Comparison of ENCODE assay signal across 25 mouse cellular contexts in genomic region chr8:13593340-13593739, GRCm38 (mm10). TPM values are rescaled to one million over a fixed set of nuclear protein-coding genes. Genes with fewer than 3 reads are reported as not detected.
A peak's percentile ranks its signal among the peaks of the same experiment; 100 is the strongest.
DNase-seq lines count a peak whose midpoint lies in the region; ATAC-seq and TF ChIP-seq lines count a peak whose summit lies in the region.
"Had no signal": no experiment of that assay in that cellular context is flagged by ENCODE, and none has a peak within 500 bp of the region (broad histone marks: within the 10 kb centered on the region; RNA-seq: fewer than 3 reads in every experiment).

No protein-coding gene starts in this region.

- H3K27me3 ChIP-seq in intestine, embryonic 16.5 days (replicated peaks; ENCODE audit: control insufficient read depth, insufficient read depth, low read length): no peaks in the 10 kb centered on the region
- H3K27me3 ChIP-seq in intestine, embryonic 15.5 days (replicated peaks): no peaks in the 10 kb centered on the region
- H3K27me3 ChIP-seq in CH12.LX (replicated peaks): no peaks in the 10 kb centered on the region
- no peaks in the 10 kb centered on the region for H3K27me3 ChIP-seq in midbrain, embryonic 11.5 days (ENCODE audit: control insufficient read depth, insufficient read depth, low read length)
- H3K27me3 ChIP-seq: liver, embryonic 12.5 days; midbrain, embryonic 13.5 days had no signal

- DNase-seq in A20 (ENCODE audit: low read depth, low spot score): peak; percentile 67
- peak; percentile 87 for DNase-seq in CH12.LX (ENCODE audit: extremely low read depth)
- DNase-seq in skeletal muscle tissue, adult 2 months (ENCODE audit: low read depth, low spot score): peak; percentile 20
- DNase-seq in midbrain, embryonic 11.5 days (ENCODE audit: low spot score, missing footprints): no peak
- no peak for DNase-seq in heart, adult 9 months (ENCODE audit: low spot score in 2 of 2)
- DNase-seq in adrenal gland, postnatal 36 days: no peak
- DNase-seq: adrenal gland, postnatal 14 days; cerebellum, postnatal 10 days; embryo, embryonic 11 days; forebrain, postnatal 0 days; gastrocnemius, postnatal 10 days; heart, postnatal 14 days; kidney, adult 18-20 months; kidney, postnatal 10 days; lung, embryonic 14.5 days; right cerebral cortex, postnatal 4 days had no signal

- TF ChIP-seq RAD21 in CH12.LX (IDR thresholded peaks at IDR 0.05; ENCODE audit: low read depth, low read length): no peak; the same call in none of the 2 replicates

- H3K27ac ChIP-seq in intestine, embryonic 16.5 days (ENCODE audit: low read length): no peak overlapping the region
- no peak overlapping the region for H3K27ac ChIP-seq in intestine, embryonic 15.5 days
- H3K27ac ChIP-seq in CH12.LX (ENCODE audit: insufficient read depth, low read depth): peak overlapping the region; percentile 99
- no peak overlapping the region for H3K27ac ChIP-seq in midbrain, embryonic 11.5 days (ENCODE audit: low read depth, low read length)
- H3K27ac ChIP-seq: heart, embryonic 10.5 days; hindbrain, embryonic 14.5 days; liver, embryonic 12.5 days; midbrain, embryonic 13.5 days had no signal

- H3K4me2 ChIP-seq in intestine, embryonic 16.5 days (ENCODE audit: low read depth, low read length): no peak overlapping the region
- H3K4me2 ChIP-seq in intestine, embryonic 15.5 days (replicated peaks): no peak overlapping the region
- H3K4me2 ChIP-seq in CH12.LX (ENCODE audit: insufficient read depth, low read depth, poor library complexity, severe bottlenecking): peak overlapping the region; percentile 85; the same call in 1 of the 2 replicates
- no peak overlapping the region for H3K4me2 ChIP-seq in midbrain, embryonic 11.5 days
- H3K4me2 ChIP-seq: hindbrain, embryonic 14.5 days; liver, embryonic 12.5 days; lung, embryonic 14.5 days; midbrain, embryonic 13.5 days had no signal

- peaks cover 3% of the 10 kb centered on the region; the same call in 1 of the 2 replicates for H3K4me1 ChIP-seq in intestine, embryonic 16.5 days (ENCODE audit: control insufficient read depth, insufficient read depth, low read length)
- 0 out of 2 replicates have a peak, but pooled peaks cover 2% of the 10 kb centered on the region for H3K4me1 ChIP-seq in intestine, embryonic 15.5 days (replicated peaks)
- H3K4me1 ChIP-seq in CH12.LX (ENCODE audit: control insufficient read depth in 1 of 2, insufficient read depth in 2 of 2): peaks cover 20 to 56% of the 10 kb centered on the region in 2 experiments
- no peaks in the 10 kb centered on the region for H3K4me1 ChIP-seq in midbrain, embryonic 11.5 days (ENCODE audit: control insufficient read depth, insufficient read depth, low read length)
- H3K4me1 ChIP-seq: midbrain, embryonic 13.5 days had no signal

- H3K9ac ChIP-seq in intestine, embryonic 16.5 days (ENCODE audit: low read depth, low read length): no peak overlapping the region
- no peak overlapping the region for H3K9ac ChIP-seq in intestine, embryonic 15.5 days
- H3K9ac ChIP-seq in CH12.LX (ENCODE audit: insufficient read depth, low read depth): 0 out of 2 replicates have a peak overlapping the region, but pooled peaks have one; percentile 3
- H3K9ac ChIP-seq in midbrain, embryonic 11.5 days (ENCODE audit: low read length): no peak overlapping the region
- H3K9ac ChIP-seq: forebrain, postnatal 0 days; hindbrain, embryonic 14.5 days; liver, embryonic 12.5 days; lung, embryonic 14.5 days; midbrain, embryonic 13.5 days had no signal

- peak; percentile 60; the same call in 1 of the 2 replicates for TF ChIP-seq POLR2A in CH12.LX (IDR thresholded peaks at IDR 0.05; ENCODE audit: low read depth, low read length)

- dilution Hi-C loops in CH12.LX (cut with MboI; ENCODE audit: extremely low pct_ligation_motif_present, extremely low pct_unique_long_range_greater_than_20kb, low sequenced_read_pairs): no loop called here

- peak in 1 of 2 experiments; percentile 20; a peak in 2 of 4 replicates for TF ChIP-seq CTCF in CH12.LX (conservative IDR thresholded peaks at IDR 0.05 in 1 of 2, IDR thresholded peaks at IDR 0.05 in 1 of 2; ENCODE audit: low read depth in 2 of 2, low read length in 2 of 2)

- in situ Hi-C loops in CH12.LX (cut with MboI; ENCODE audit: low pct_ligation_motif_present, low pct_unique_long_range_greater_than_20kb, low sequenced_read_pairs): no loop called here

- no peaks in the 10 kb centered on the region for H3K79me2 ChIP-seq in CH12.LX (replicated peaks; ENCODE audit: control insufficient read depth, extremely low read depth, insufficient read depth, poor library complexity, severe bottlenecking)

- H3K4me3 ChIP-seq in intestine, embryonic 16.5 days (ENCODE audit: low read length): no peak overlapping the region
- H3K4me3 ChIP-seq in intestine, embryonic 15.5 days (replicated peaks): no peak overlapping the region
- H3K4me3 ChIP-seq in CH12.LX (replicated peaks in 1 of 3; ENCODE audit: low read depth in 2 of 3, low read length in 2 of 3, poor library complexity in 1 of 3): no peak overlapping the region
- H3K4me3 ChIP-seq in midbrain, embryonic 11.5 days (ENCODE audit: low read depth, low read length): no peak overlapping the region
- H3K4me3 ChIP-seq: erythroblast, embryonic 14.5 days; heart, embryonic 10.5 days; liver, embryonic 12.5 days; midbrain, embryonic 13.5 days had no signal

- H3K36me3 ChIP-seq in intestine, embryonic 16.5 days (ENCODE audit: control insufficient read depth, insufficient read depth, low read length): peaks cover 10% of the 10 kb centered on the region; the same call in 1 of the 2 replicates
- 0 out of 2 replicates have a peak, but pooled peaks cover 3% of the 10 kb centered on the region for H3K36me3 ChIP-seq in intestine, embryonic 15.5 days
- H3K36me3 ChIP-seq in CH12.LX (replicated peaks in 1 of 2; ENCODE audit: control insufficient read depth in 1 of 2, insufficient read depth in 1 of 2, low read length in 1 of 2): peaks cover 14 to 53% of the 10 kb centered on the region in 2 experiments
- H3K36me3 ChIP-seq in midbrain, embryonic 11.5 days (ENCODE audit: control insufficient read depth, insufficient read depth, low read length): no peaks in the 10 kb centered on the region

- peak; percentile 53; the same call in 1 of the 2 replicates for ATAC-seq in intestine, embryonic 16.5 days
- no peak; the same call in 1 of the 2 replicates for ATAC-seq in intestine, embryonic 15.5 days
- ATAC-seq in midbrain, embryonic 11.5 days (ENCODE audit: low FRiP score): no peak
- ATAC-seq: forebrain, postnatal 0 days; liver, embryonic 12.5 days; midbrain, embryonic 13.5 days had no signal

- no peaks in the 10 kb centered on the region for H3K9me3 ChIP-seq in intestine, embryonic 16.5 days (ENCODE audit: control insufficient read depth, low read length)
- no peaks in the 10 kb centered on the region for H3K9me3 ChIP-seq in intestine, embryonic 15.5 days
- H3K9me3 ChIP-seq in CH12.LX (replicated peaks; ENCODE audit: low read length): peaks cover 3% of the 10 kb centered on the region
- H3K9me3 ChIP-seq in midbrain, embryonic 11.5 days (ENCODE audit: control insufficient read depth, low read length): no peaks in the 10 kb centered on the region
- H3K9me3 ChIP-seq: heart, embryonic 10.5 days; liver, embryonic 12.5 days; midbrain, embryonic 13.5 days had no signal

- TF ChIP-seq EP300 in CH12.LX (IDR thresholded peaks at IDR 0.05; ENCODE audit: low read length): peak; percentile 91

- WGBS in intestine, embryonic 16.5 days: 68% methylated on average over 8 of the region's 8 CpGs
- 74% methylated on average over 8 of the region's 8 CpGs for WGBS in intestine, embryonic 15.5 days
- 88% methylated on average over 8 of the region's 8 CpGs for WGBS in midbrain, embryonic 11.5 days

TF ChIP-seq in CH12.LX, 34 proteins besides CTCF, POLR2A, EP300 and RAD21 (continues in another document):
- TF ChIP-seq TCF12 (IDR thresholded peaks at IDR 0.05; ENCODE audit: low read depth, low read length) (peak; percentile 92), MAX (IDR thresholded peaks at IDR 0.05; ENCODE audit: low read length) (peak; percentile 65), HCFC1 (IDR thresholded peaks at IDR 0.05; ENCODE audit: low read depth, low read length) (no peak), UBTF (IDR thresholded peaks at IDR 0.05; ENCODE audit: low read depth, low read length) (no peak), MEF2A (IDR thresholded peaks at IDR 0.05; ENCODE audit: borderline replicate concordance, low read depth, low read length) (peak; percentile 77; the same call in 1 of the 2 replicates), NELFE (IDR thresholded peaks at IDR 0.05; ENCODE audit: low read depth, low read length) (no peak), TBP (conservative IDR thresholded peaks at IDR 0.05; ENCODE audit: low read depth, low read length) (0 out of 2 replicates have a peak, but pooled peaks have one; percentile 20), GABPA (IDR thresholded peaks at IDR 0.05; ENCODE audit: insufficient replicate concordance, low read depth, low read length) (0 out of 2 replicates have a peak, but pooled peaks have one; percentile 17), MXI1 (IDR thresholded peaks at IDR 0.05; ENCODE audit: low read depth, low read length) (peak; percentile 71; the same call in 1 of the 2 replicates), IRF4 (IDR thresholded peaks at IDR 0.05; ENCODE audit: low read depth, low read length) (peak; percentile 88), SMC3 (IDR thresholded peaks at IDR 0.05; ENCODE audit: low read depth, low read length) (peak; percentile 27), CHD1 (IDR thresholded peaks at IDR 0.05; ENCODE audit: low read depth, low read length) (peak; percentile 71; the same call in 1 of the 2 replicates), POLR2AphosphoS2 (IDR thresholded peaks at IDR 0.05; ENCODE audit: low read depth, low read length) (no peak), E2F4 (IDR thresholded peaks at IDR 0.05; ENCODE audit: insufficient replicate concordance, low read depth, low read length) (no peak), MAZ (IDR thresholded peaks at IDR 0.05; ENCODE audit: low read depth, low read length) (peak; percentile 98), ZNF384 (IDR thresholded peaks at IDR 0.05; ENCODE audit: low read depth, low read length) (no peak), CHD2 (IDR thresholded peaks at IDR 0.05; ENCODE audit: low read length) (peak; percentile 62; the same call in 1 of the 2 replicates), RCOR1 (conservative IDR thresholded peaks at IDR 0.05; ENCODE audit: low read depth, low read length) (peak; percentile 64; the same call in 1 of the 2 replicates), NRF1 (IDR thresholded peaks at IDR 0.05; ENCODE audit: low read depth, low read length) (no peak), BHLHE40 (IDR thresholded peaks at IDR 0.05; ENCODE audit: low read depth, low read length) (peak; percentile 74)

RNA-seq across cellular contexts. Expression of gene 1700029H14Rik, which starts 31.1 kb away (rescaled TPM):
- not detected in 2 replicates for polyA plus RNA-seq in intestine, embryonic 16.5 days (2015; fragmentation: Nextera tagmentation; extraction: Ambion mirVana)
- polyA plus RNA-seq in intestine, embryonic 15.5 days (2015; fragmentation: Nextera tagmentation; extraction: Ambion mirVana): not detected in 2 replicates
- total RNA-seq in CH12.LX (2012; rRNA removed) (not detected in 2 replicates), CH12.LX (2014; rRNA removed) (not detected in 2 replicates)
- not detected in 2 replicates for polyA plus RNA-seq in CH12.LX (2012; ENCODE audit: insufficient read length, low read depth)
- polyA plus RNA-seq in midbrain, embryonic 11.5 days (2014; fragmentation: Nextera tagmentation; extraction: Ambion mirVana): not detected in 2 replicates
- total RNA-seq in adrenal gland, postnatal 36 days (2021): not detected
- total RNA-seq: adrenal gland, postnatal 14 days; gastrocnemius, postnatal 10 days; heart, postnatal 14 days; left cerebral cortex, adult 8-10 months had no signal
- polyA plus RNA-seq: erythroblast, embryonic 14.5 days; forebrain, postnatal 0 days; heart, embryonic 10.5 days; hindbrain, embryonic 14.5 days; limb, embryonic 11.5 days; liver, embryonic 12.5 days; lung, embryonic 14.5 days; midbrain, embryonic 13.5 days had no signal

Comparison
In these comparisons a context has a peak if more than half of its experiments do, and no peak if none do; other contexts are left out.
1. DNase-seq: peak in A20 (single experiment), CH12.LX (single experiment) and skeletal muscle tissue, adult 2 months (single experiment); none in midbrain, embryonic 11.5 days (single experiment), heart, adult 9 months (0 of 2) and adrenal gland, postnatal 36 days (0 of 2).